Mouse (Mus musculus): ENCODE data around the gene Dbf4.

GRCm38 (mm10) chr5:8368781-8369180, 53.7 kb downstream of the Dbf4 start:
- TF ChIP-seq POLR2A (IDR thresholded peaks at IDR 0.05; ENCODE audit: insufficient read depth, low read length): no peak
- no peak for TF ChIP-seq CTCF (IDR thresholded peaks at IDR 0.05; ENCODE audit: low read depth, low read length)
